Mouse (Mus musculus) hindbrain, embryonic 16.5 days (tissue): ENCODE measurements around the gene Cnnm2. TPM values are rescaled to one million over a fixed set of nuclear protein-coding genes. Genes with fewer than 3 reads are reported as not detected.
A peak's percentile ranks its signal among the peaks of the same experiment; 100 is the strongest.

Experiments used
- ATAC-seq: fragments of 200-750 bp; cut with Nextera tagmentation; 2 replicates; pipeline ENCODE4 v1.8.0; 2017; ENCODE audit warnings: moderate TSS enrichment, moderate library complexity
- H3K27ac ChIP-seq: fragments of 300-500 bp; sonication (generic); 2 replicates; pipeline ENCODE4 v1.5.1; 2014; ENCODE audit warnings: low read depth, mild to moderate bottlenecking, control low read depth, low read length, moderate library complexity
- H3K27me3 ChIP-seq: fragments of 300-500 bp; sonication (generic); replicated peaks from 2 replicates; pipeline ENCODE4 v1.6.1; 2014; ENCODE audit warnings: low read length; ENCODE audit not compliant: control insufficient read depth, insufficient read depth
- H3K36me3 ChIP-seq: fragments of 300-500 bp; sonication (generic); 2 replicates; pipeline ENCODE4 v1.6.1; 2014; ENCODE audit warnings: mild to moderate bottlenecking, low read length, moderate library complexity, mixed read lengths; ENCODE audit not compliant: control insufficient read depth, insufficient read depth
- H3K4me1 ChIP-seq: fragments of 300-500 bp; sonication (generic); 2 replicates; pipeline ENCODE4 v1.6.1; 2014; ENCODE audit warnings: low read depth, low read length; ENCODE audit not compliant: control insufficient read depth, insufficient read depth
- H3K4me2 ChIP-seq: fragments of 300-500 bp; sonication (generic); 2 replicates; pipeline ENCODE4 v1.6.1; 2014; ENCODE audit warnings: mild to moderate bottlenecking, low read length, control low read depth, moderate library complexity
- H3K4me3 ChIP-seq: fragments of 300-500 bp; sonication (generic); 2 replicates; pipeline ENCODE4 v1.5.1; 2014; ENCODE audit warnings: mild to moderate bottlenecking, low read length, control low read depth, moderate library complexity
- H3K9ac ChIP-seq: fragments of 300-500 bp; sonication (generic); 2 replicates; pipeline ENCODE4 v1.6.1; 2014; ENCODE audit warnings: low read depth, mild to moderate bottlenecking, control low read depth, low read length, moderate library complexity
- H3K9me3 ChIP-seq: fragments of 300-500 bp; sonication (generic); 2 replicates; pipeline ENCODE4 v1.6.1; 2014; ENCODE audit warnings: mild to moderate bottlenecking, low read length, moderate library complexity; ENCODE audit not compliant: control insufficient read depth
- whole genome bisulfite sequencing: fragments of 180-500 bp; shearing (Covaris S2); extraction: QIAGEN DNeasy Blood & Tissue Kit; methylation state at CpG from one replicate; pipeline ENCODE4 v1.1.7; 2014; 5-methylcytosine and 5-hydroxymethylcytosine counted together
- polyA plus RNA-seq: library from polyadenylated mRNA; unstranded; fragments of >200 nt; fragmentation: Nextera tagmentation; extraction: Ambion mirVana; gene quantifications from 2 replicates; pipeline ENCODE4 v1.2.1, GENCODE M21; 2015

Cnnm2 gene
- polyA plus RNA-seq, 1 experiment from 2014 or later: 6.6 TPM

GRCm38 (mm10) chr19:46843030-46843429 is 81.6 kb downstream of the Cnnm2 start:
- Histone ChIP-seq H3K27me3 (no peaks in the 10 kb centered on the region), H3K4me1 (peaks cover 4% of the 10 kb centered on the region; the same call in 1 of the 2 replicates), H3K9ac (no peak overlapping the region), H3K27ac (no peak overlapping the region), H3K9me3 (no peaks in the 10 kb centered on the region), H3K4me2 (no peak overlapping the region), H3K36me3 (no peaks in the 10 kb centered on the region), H3K4me3 (no peak overlapping the region)
- ATAC-seq: no peak
- WGBS: 85% methylated on average over 2 of the region's 2 CpGs

- Histone ChIP-seq H3K27me3 (no peaks in the 10 kb centered on the region), H3K4me2 (no peak overlapping the region), H3K9me3 (no peaks in the 10 kb centered on the region), H3K27ac (no peak overlapping the region), H3K4me1 (peaks cover 7% of the 10 kb centered on the region), H3K36me3 (no peaks in the 10 kb centered on the region), H3K4me3 (no peak overlapping the region), H3K9ac (no peak overlapping the region)
- ATAC-seq: no peak
- WGBS: 77% methylated on average over 7 of the region's 7 CpGs
Measured at GRCm38 (mm10) chr19:46846056-46846455, 84.7 kb downstream of the Cnnm2 start.

DNA sequence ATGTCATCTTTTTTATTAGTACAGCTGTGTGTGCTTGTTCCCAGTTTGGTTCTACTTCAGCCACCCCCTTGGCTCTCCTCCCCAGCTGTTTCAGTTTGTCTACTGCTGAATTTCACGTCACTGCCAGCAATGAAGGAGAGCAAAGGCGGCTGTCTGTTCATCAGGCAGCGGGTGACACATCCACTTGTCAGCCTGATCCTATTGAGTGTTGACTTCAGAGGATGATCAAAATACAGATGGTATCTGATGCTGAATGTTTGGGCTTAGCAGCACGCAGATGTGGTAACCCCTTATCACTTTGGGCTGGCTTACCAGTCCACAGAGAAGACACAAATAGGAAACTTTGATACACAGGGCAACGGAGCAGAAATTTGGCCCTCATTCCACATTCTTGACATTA is 85.1 kb downstream of the Cnnm2 start:
- Histone ChIP-seq H3K27ac (no peak overlapping the region), H3K36me3 (no peaks in the 10 kb centered on the region), H3K4me2 (no peak overlapping the region), H3K4me1 (peaks cover 7% of the 10 kb centered on the region), H3K4me3 (no peak overlapping the region), H3K27me3 (no peaks in the 10 kb centered on the region), H3K9ac (no peak overlapping the region), H3K9me3 (no peaks in the 10 kb centered on the region)
- ATAC-seq: no peak
- WGBS: 77% methylated on average over 5 of the region's 5 CpGs

DNA sequence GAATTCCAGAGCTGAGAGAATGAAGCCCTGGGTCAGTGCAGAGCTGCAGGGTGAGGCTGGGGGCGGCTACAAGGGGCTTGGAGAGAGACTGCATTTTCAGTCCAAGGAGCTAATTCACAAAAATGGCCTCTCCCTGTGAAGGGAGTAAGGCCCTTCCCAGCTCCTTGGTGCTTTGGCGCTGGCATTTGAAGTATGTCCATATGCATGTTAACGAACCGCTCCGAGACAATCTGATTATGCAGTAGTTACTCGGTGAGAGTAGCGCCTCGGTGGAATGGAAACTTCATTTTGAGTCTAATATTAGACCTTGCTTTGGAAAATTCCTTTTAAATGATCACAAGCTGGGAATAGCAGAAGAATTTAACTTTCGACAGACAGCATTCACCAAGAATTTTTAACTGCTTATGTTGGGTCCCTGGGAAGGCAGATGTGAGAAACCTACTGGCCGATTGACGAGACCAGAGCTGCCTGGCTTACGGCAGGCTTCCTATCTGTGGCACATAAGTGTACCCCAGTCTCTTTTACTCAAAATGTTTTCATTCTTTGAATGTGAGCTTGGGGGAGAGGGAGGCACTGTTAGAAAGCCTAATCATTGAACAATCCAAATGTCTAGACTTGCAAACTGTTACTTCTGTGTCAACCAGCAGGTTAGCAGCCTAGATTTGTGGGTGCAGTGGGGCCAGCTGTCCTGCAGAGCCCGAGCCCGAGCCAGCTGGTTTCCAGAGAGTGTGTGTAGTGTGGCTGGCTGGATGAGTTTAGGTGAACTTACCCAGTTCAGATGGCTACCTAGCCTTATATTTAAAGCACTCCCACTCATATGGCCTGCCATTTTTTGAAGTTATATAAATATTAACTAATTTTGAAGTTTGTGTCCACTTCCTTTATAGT is 87.2 kb downstream of the Cnnm2 start:
- no peak overlapping the region for H3K9ac ChIP-seq
- peak overlapping the region; percentile 44; the same call in 1 of the 2 replicates for H3K27ac ChIP-seq
- H3K4me1 ChIP-seq: peaks cover 7% of the 10 kb centered on the region
- WGBS: 53% methylated on average over 14 of the region's 14 CpGs
- H3K36me3 ChIP-seq: no peaks in the 10 kb centered on the region
- H3K9me3 ChIP-seq: no peaks in the 10 kb centered on the region
- no peak overlapping the region for H3K4me3 ChIP-seq
- H3K4me2 ChIP-seq: no peak overlapping the region
- ATAC-seq: 0 out of 2 replicates have a peak, but pooled peaks have one; percentile 27
- no peaks in the 10 kb centered on the region for H3K27me3 ChIP-seq

- Histone ChIP-seq H3K27ac (no peak overlapping the region), H3K4me2 (no peak overlapping the region), H3K27me3 (no peaks in the 10 kb centered on the region), H3K9me3 (no peaks in the 10 kb centered on the region), H3K9ac (no peak overlapping the region), H3K4me3 (no peak overlapping the region), H3K36me3 (no peaks in the 10 kb centered on the region), H3K4me1 (peaks cover 7% of the 10 kb centered on the region)
- 80% methylated on average over 9 of the region's 9 CpGs for WGBS
- no peak for ATAC-seq
Measured at GRCm38 (mm10) chr19:46849443-46849997, 88.1 kb downstream of the Cnnm2 start.

GRCm38 (mm10) chr19:46856232-46856631 is 94.8 kb downstream of the Cnnm2 start:
- WGBS: 47% methylated on average over 6 of the region's 6 CpGs
- Histone ChIP-seq H3K36me3 (no peaks in the 10 kb centered on the region), H3K9ac (no peak overlapping the region; the same call in 1 of the 2 replicates), H3K4me2 (peak overlapping the region; percentile 18; the same call in 1 of the 2 replicates), H3K27ac (0 out of 2 replicates have a peak overlapping the region, but pooled peaks have one; percentile 1), H3K27me3 (no peaks in the 10 kb centered on the region), H3K9me3 (no peaks in the 10 kb centered on the region), H3K4me1 (peaks cover 11% of the 10 kb centered on the region), H3K4me3 (no peak overlapping the region)
- ATAC-seq: no peak

DNA sequence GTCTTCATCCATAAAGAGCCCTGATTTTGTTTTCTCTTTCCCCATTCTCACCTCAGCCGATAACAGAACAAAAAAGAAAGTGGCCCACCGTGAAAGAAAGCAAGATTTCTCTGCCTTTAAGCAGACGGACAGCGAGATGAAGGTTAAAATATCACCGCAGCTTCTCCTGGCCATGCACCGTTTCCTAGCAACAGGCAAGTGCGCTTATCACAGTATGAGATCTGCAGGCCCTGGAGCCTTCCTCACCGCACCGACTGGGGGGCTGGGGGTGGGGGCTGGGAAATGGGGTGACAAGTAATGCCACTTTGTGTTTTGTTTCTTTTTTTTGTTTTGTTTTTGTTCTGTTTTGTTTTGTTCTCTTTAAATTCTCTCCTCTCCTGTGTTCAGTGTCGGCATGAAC is 95.4 kb downstream of the Cnnm2 start:
- Histone ChIP-seq H3K4me1 (peaks cover 11% of the 10 kb centered on the region), H3K9me3 (no peaks in the 10 kb centered on the region), H3K36me3 (no peaks in the 10 kb centered on the region), H3K4me3 (no peak overlapping the region), H3K27me3 (no peaks in the 10 kb centered on the region), H3K4me2 (peak overlapping the region; percentile 18; the same call in 1 of the 2 replicates), H3K27ac (0 out of 2 replicates have a peak overlapping the region, but pooled peaks have one; percentile 1), H3K9ac (no peak overlapping the region; the same call in 1 of the 2 replicates)
- ATAC-seq: no peak
- WGBS: 19% methylated on average over 10 of the region's 10 CpGs

DNA sequence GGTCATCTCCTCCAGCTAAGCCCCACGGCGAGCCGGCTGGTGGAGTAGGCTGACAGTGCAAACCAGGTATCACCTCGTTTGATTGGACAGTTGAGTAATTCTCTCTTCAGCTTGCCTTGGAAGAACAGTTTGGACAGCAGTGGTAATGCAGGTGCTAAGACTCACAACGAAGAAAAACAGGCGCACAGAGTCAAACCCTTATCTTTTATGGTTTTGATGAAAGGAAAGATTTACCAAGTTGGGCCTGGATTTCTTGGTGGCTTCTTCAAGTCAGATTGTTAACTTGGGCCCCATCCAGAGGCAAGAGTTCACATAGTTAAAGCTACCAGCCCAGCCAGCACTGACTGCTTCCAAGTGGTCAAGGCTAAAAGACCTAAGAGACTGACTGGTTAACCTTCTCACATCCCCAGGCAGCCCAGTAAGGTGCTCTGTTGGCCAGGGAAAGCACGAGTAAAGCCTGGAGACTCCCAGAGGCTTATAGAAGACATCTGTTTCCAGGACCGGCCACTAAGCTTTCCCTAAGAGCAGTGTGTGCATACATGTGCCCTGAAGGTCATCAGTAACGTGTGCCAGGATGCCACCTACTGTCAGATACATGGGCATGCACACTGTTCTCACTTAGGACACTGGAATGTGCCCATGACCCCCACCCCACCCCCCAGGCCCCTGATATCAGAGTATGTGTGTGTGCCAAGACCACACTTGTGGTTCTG is 96.0 kb downstream of the Cnnm2 start:
- Histone ChIP-seq H3K4me2 (no peak overlapping the region), H3K27me3 (no peaks in the 10 kb centered on the region), H3K4me3 (no peak overlapping the region), H3K4me1 (peaks cover 11% of the 10 kb centered on the region), H3K9me3 (no peaks in the 10 kb centered on the region), H3K9ac (no peak overlapping the region), H3K36me3 (no peaks in the 10 kb centered on the region), H3K27ac (0 out of 2 replicates have a peak overlapping the region, but pooled peaks have one; percentile 13)
- 62% methylated on average over 9 of the region's 9 CpGs for WGBS
- ATAC-seq: peak; percentile 63; the same call in 1 of the 2 replicates

GRCm38 (mm10) chr19:46858200-46858599 is 96.8 kb downstream of the Cnnm2 start:
- Histone ChIP-seq H3K27ac (no peak overlapping the region), H3K4me1 (peaks cover 11% of the 10 kb centered on the region), H3K9ac (no peak overlapping the region), H3K36me3 (no peaks in the 10 kb centered on the region), H3K4me3 (no peak overlapping the region), H3K27me3 (no peaks in the 10 kb centered on the region), H3K4me2 (no peak overlapping the region), H3K9me3 (no peaks in the 10 kb centered on the region)
- WGBS: 71% methylated on average over 7 of the region's 7 CpGs
- ATAC-seq: no peak
